ENCODE assay signal across 9 mouse cellular contexts in the genomic region with DNA sequence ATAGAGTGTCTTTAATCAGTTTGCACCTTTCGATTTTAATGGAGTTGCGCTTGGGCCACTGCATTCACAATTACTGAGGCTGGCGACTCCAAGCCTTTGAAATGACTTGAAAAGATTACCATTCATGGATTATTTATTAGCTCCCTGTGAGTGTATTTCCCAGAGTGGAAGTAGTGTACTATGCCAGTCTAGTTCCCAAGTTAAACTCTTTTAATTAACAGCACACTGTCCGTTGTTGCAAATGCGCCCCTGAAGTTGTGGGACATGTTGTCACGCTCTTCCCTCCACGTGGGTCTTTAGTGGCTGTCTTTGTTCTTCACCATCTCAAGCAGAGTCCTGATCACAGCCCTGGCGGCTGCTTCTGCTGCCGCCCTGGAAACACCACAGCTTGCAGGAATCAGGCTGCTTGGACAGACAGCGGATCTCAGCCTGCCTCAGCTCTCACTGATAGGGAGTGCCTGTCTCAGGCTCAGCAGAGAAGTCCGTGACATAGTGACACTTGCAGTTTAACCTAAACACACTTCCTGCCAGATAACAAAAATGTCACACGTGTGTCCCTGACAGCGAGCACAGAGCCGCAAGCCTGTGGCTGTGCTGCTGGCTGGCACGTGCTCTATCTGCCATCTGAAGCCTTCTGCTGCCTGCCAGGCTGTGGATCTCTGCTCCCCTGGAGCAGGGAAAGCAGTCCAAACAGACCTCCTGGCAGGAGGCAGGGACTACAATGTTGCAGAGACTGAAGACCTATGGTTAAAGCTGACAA.
DNase-seq lines count a peak whose midpoint lies in the region; ATAC-seq and TF ChIP-seq lines count a peak whose summit lies in the region.
"Had no signal": no experiment of that assay in that cellular context is flagged by ENCODE, and none has a peak within 500 bp of the region (broad histone marks: within the 10 kb centered on the region; RNA-seq: fewer than 3 reads in every experiment).

No protein-coding gene starts in this region.

- WGBS in lung, adult 2 months: 24% methylated on average over 15 of the region's 15 CpGs
- 15% methylated on average over 15 of the region's 15 CpGs for WGBS in heart, embryonic 14.5 days
- WGBS in lung, postnatal 0 days: 14% methylated on average over 15 of the region's 15 CpGs

- H3K36me3 ChIP-seq in heart, embryonic 14.5 days (ENCODE audit: control insufficient read depth, insufficient read depth, low read length): no peaks in the 10 kb centered on the region
- no peaks in the 10 kb centered on the region for H3K36me3 ChIP-seq in lung, postnatal 0 days (ENCODE audit: insufficient read depth, low read length)
- H3K36me3 ChIP-seq: G1E had no signal

- no peak overlapping the region for H3K4me3 ChIP-seq in lung, adult 2 months (replicated peaks; ENCODE audit: extremely low read depth, low read depth, low read length)
- H3K4me3 ChIP-seq in heart, embryonic 14.5 days (ENCODE audit: control insufficient read depth in 1 of 2, insufficient read depth in 1 of 2, low read depth in 1 of 2, low read length in 2 of 2): peak overlapping the region; percentile 17 to 40
- H3K4me3 ChIP-seq in lung, postnatal 0 days (ENCODE audit: low read depth, low read length): no peak overlapping the region

- no peak for TF ChIP-seq EP300 in lung, postnatal 0 days (IDR thresholded peaks at IDR 0.05)

- TF ChIP-seq CTCF in lung, adult 2 months (IDR thresholded peaks at IDR 0.05; ENCODE audit: insufficient read depth, low read length): no peak
- TF ChIP-seq CTCF in lung, postnatal 0 days (IDR thresholded peaks at IDR 0.05): no peak

- no peaks in the 10 kb centered on the region for H3K9me3 ChIP-seq in heart, embryonic 14.5 days (ENCODE audit: control insufficient read depth, low read length)
- H3K9me3 ChIP-seq in lung, postnatal 0 days (ENCODE audit: low read length): no peaks in the 10 kb centered on the region
- H3K9me3 ChIP-seq: G1E had no signal

- ATAC-seq in heart, embryonic 14.5 days (ENCODE audit: insufficient number of reproducible peaks, insufficient read depth, low FRiP score, low read depth): peak; percentile 75
- peak; percentile 48 for ATAC-seq in lung, postnatal 0 days
- ATAC-seq in inflammation-experienced regulatory T-cells, adult 6 months: no peak

- H3K4me2 ChIP-seq in heart, embryonic 14.5 days (ENCODE audit: low read length): peak overlapping the region; percentile 53
- 0 out of 2 replicates have a peak overlapping the region, but pooled peaks have one; percentile 11 for H3K4me2 ChIP-seq in lung, postnatal 0 days (replicated peaks; ENCODE audit: low read depth, low read length)

- DNase-seq in lung, adult 2 months: peak; percentile 5
- DNase-seq in lung, postnatal 36 days: no peak
- peak; percentile 65 to 68 for DNase-seq in cerebellum, postnatal 36 days
- DNase-seq in kidney, postnatal 36 days: peak; percentile 20 to 53
- DNase-seq in lung, postnatal 0 days (ENCODE audit: low spot score): peak; percentile 43
- peak; percentile 50 to 51 for DNase-seq in right cerebral cortex, postnatal 10 days (ENCODE audit: low spot score in 2 of 2)

- H3K27ac ChIP-seq in heart, embryonic 14.5 days (replicated peaks in 1 of 2; ENCODE audit: control insufficient read depth in 1 of 2, insufficient read depth in 1 of 2, low read depth in 2 of 2, low read length in 2 of 2): peak overlapping the region; percentile 53 to 73
- H3K27ac ChIP-seq in lung, postnatal 0 days (ENCODE audit: low read length): no peak overlapping the region

- H3K4me1 ChIP-seq in lung, adult 2 months (ENCODE audit: control insufficient read depth, insufficient read depth, low read length): peaks cover 3% of the 10 kb centered on the region; the same call in 1 of the 2 replicates
- H3K4me1 ChIP-seq in heart, embryonic 14.5 days (ENCODE audit: control insufficient read depth in 2 of 2, insufficient read depth in 2 of 2, low read length in 2 of 2): peaks cover 5 to 7% of the 10 kb centered on the region in 2 experiments; a peak in 3 of 4 replicates
- no peaks in the 10 kb centered on the region for H3K4me1 ChIP-seq in lung, postnatal 0 days (ENCODE audit: insufficient read depth, low read depth, low read length)

- no peaks in the 10 kb centered on the region; the same call in 1 of the 2 replicates for H3K27me3 ChIP-seq in heart, embryonic 14.5 days (ENCODE audit: control insufficient read depth, insufficient read depth, low read length)
- no peaks in the 10 kb centered on the region for H3K27me3 ChIP-seq in lung, postnatal 0 days (replicated peaks; ENCODE audit: insufficient read depth, low read length)

- TF ChIP-seq POLR2A in lung, adult 2 months (IDR thresholded peaks at IDR 0.05; ENCODE audit: borderline replicate concordance, extremely low read depth, low read depth, low read length): no peak

- H3K9ac ChIP-seq in heart, embryonic 14.5 days (ENCODE audit: low read length): peak overlapping the region; percentile 47; the same call in 1 of the 2 replicates
- no peak overlapping the region for H3K9ac ChIP-seq in lung, postnatal 0 days (replicated peaks; ENCODE audit: low read depth)

Comparison
In these comparisons a context has a peak if more than half of its experiments do, and no peak if none do; other contexts are left out.
1. H3K4me3 ChIP-seq: peak in heart, embryonic 14.5 days (2 of 2); none in lung, adult 2 months (single experiment) and lung, postnatal 0 days (single experiment).